Mouse (Mus musculus): Measurements from ENCODE around the gene C5ar2.

GRCm38 (mm10) chr7:16240281-16240977 lies 3.5 kb downstream of the C5ar2 start:
- TF ChIP-seq CTCF (IDR thresholded peaks at IDR 0.05; ENCODE audit: borderline replicate concordance, insufficient read depth, low read length) (no peak), POLR2A (IDR thresholded peaks at IDR 0.05; ENCODE audit: low read depth, low read length) (no peak)

All from embryonic fibroblast, embryonic 13.5 days (primary cell).